Mouse (Mus musculus) right cerebral cortex, postnatal 36 days (tissue): ENCODE data around the gene A430005L14Rik.

Source experiments
- DNase-seq, 2 experiments: peaks; one replicate each; pipeline ENCODE4 v3.0.0; 2022; ENCODE audit warnings: low spot score in 2 of 2, mixed read lengths in 1 of 2

A430005L14Rik gene

GRCm38 (mm10) chr4:153974431-153975291 is 17.6 kb downstream of the A430005L14Rik start, which contains the start of the genes Dffb and Cep104:
Gene Dffb (minus strand): TSS chr4:153975126.
Gene Cep104 (plus strand): TSS chr4:153975194.
- DNase-seq, result peak; percentile 92 to 93

- no peak for DNase-seq
Measured at GRCm38 (mm10) chr4:153975292-153975662, 18.2 kb downstream of the A430005L14Rik start.

GRCm38 (mm10) chr4:153975768-153976167 is 18.7 kb downstream of the A430005L14Rik start:
- DNase-seq, result no peak

- no peak for DNase-seq
Measured at GRCm38 (mm10) chr4:153979243-153979642, 22.2 kb downstream of the A430005L14Rik start.

GRCm38 (mm10) chr4:153980470-153980869 is 23.4 kb downstream of the A430005L14Rik start:
- no peak for DNase-seq

- no peak for DNase-seq
Measured at GRCm38 (mm10) chr4:153992715-153993114, 35.7 kb downstream of the A430005L14Rik start.

GRCm38 (mm10) chr4:153993505-153993904 is 36.5 kb downstream of the A430005L14Rik start:
- no peak for DNase-seq

GRCm38 (mm10) chr4:154005488-154005887 is 48.5 kb downstream of the A430005L14Rik start:
- peak in 1 of 2 experiments; percentile 30 for DNase-seq

- DNase-seq, result no peak
Measured at GRCm38 (mm10) chr4:154006264-154006663, 49.2 kb downstream of the A430005L14Rik start.

- no peak for DNase-seq
Measured at GRCm38 (mm10) chr4:154007759-154008158, 50.7 kb downstream of the A430005L14Rik start.

GRCm38 (mm10) chr4:154010907-154011645 is 54.0 kb downstream of the A430005L14Rik start:
- DNase-seq, result no peak
